Mouse (Mus musculus) ES-E14 (cell line): ENCODE results near the gene Gm13272.
"Not testable (repeated sequence)": the region's sequence is repeated elsewhere in the genome, so short reads cannot be mapped to it uniquely, and the experiment has no call there.

Experiments
- CHD2 ChIP-seq: IDR thresholded peaks from 2 replicates; pipeline ENCODE4 v1.6.1; 2014; ENCODE audit warnings: mild to moderate bottlenecking, low read depth, low read length, inconsistent platforms
- HCFC1 ChIP-seq: IDR thresholded peaks from 2 replicates; pipeline ENCODE4 v1.6.1; 2012; ENCODE audit warnings: low read length, inconsistent platforms, borderline replicate concordance; ENCODE audit not compliant: insufficient read depth
- MAFK ChIP-seq: IDR thresholded peaks from 2 replicates; pipeline ENCODE4 v1.6.1; 2014; ENCODE audit warnings: mild to moderate bottlenecking, low read depth, low read length, inconsistent platforms; ENCODE audit not compliant: insufficient read depth
- ZC3H11A ChIP-seq: IDR thresholded peaks from 2 replicates; pipeline ENCODE4 v1.6.1; 2012; ENCODE audit warnings: low read depth, mild to moderate bottlenecking, inconsistent platforms, low read length, borderline replicate concordance

GRCm38 (mm10) chr4:88827116-88827515, 47.5 kb downstream of the Gm13272 start, which contains the start of gene Ifna6:
- TF ChIP-seq CHD2, MAFK, ZC3H11A, HCFC1: not testable (repeated sequence)
